Mouse (Mus musculus) kidney, adult 2 months (tissue): ENCODE data around the gene Ano6.

ENCODE experiments used
- CTCF ChIP-seq: fragments of 200-500 bp; conservative IDR thresholded peaks from 2 replicates; pipeline ENCODE4 v1.5.1; 2011; ENCODE audit warnings: low read depth, mild to moderate bottlenecking, control low read depth, low read length, moderate library complexity, mixed read lengths; ENCODE audit not compliant: insufficient read depth, insufficient read length
- POLR2A ChIP-seq: fragments of 200-500 bp; IDR thresholded peaks from one replicate; pipeline ENCODE4 v1.6.1; 2011; ENCODE audit warnings: low read depth, low read length, control low read depth

DNA sequence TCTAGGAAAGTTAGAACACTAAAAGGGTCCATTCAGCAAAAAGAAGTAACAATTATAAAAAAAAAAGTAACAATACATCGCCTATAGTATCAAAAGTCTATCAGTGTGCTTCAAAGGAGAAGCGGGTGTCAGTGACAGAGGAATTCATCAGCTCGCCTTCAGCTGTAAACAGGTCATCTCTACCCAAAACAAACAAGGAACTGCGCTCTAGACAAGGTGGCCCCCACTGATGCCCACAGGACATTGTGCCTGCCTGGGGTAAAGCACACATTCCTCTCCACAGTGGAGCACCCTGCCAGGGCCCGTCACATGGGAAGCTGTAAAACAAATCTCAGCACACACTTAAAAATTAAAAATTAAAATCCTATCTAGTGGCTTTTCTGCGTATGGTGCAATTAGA, 179.0 kb downstream of the Ano6 start:
- TF ChIP-seq POLR2A (no peak), CTCF (no peak)
